Mouse (Mus musculus) midbrain, embryonic 15.5 days (tissue): ENCODE data around the gene Stk35. TPM values are rescaled to one million over a fixed set of nuclear protein-coding genes. Genes with fewer than 3 reads are reported as not detected.

Experiments
- ATAC-seq: fragments of 200-750 bp; cut with Nextera tagmentation; replicated peaks from 2 replicates; pipeline ENCODE4 v1.8.0; 2017; ENCODE audit warnings: moderate TSS enrichment
- H3K27ac ChIP-seq: fragments of 300-500 bp; sonication (generic); 2 replicates; pipeline ENCODE4 v1.5.1; 2015; ENCODE audit warnings: mild to moderate bottlenecking, inconsistent platforms
- H3K27me3 ChIP-seq: fragments of 300-500 bp; sonication (generic); replicated peaks from 2 replicates; pipeline ENCODE4 v1.6.1; 2015; ENCODE audit warnings: inconsistent platforms
- H3K36me3 ChIP-seq: fragments of 300-500 bp; sonication (generic); replicated peaks from 2 replicates; pipeline ENCODE4 v1.6.1; 2015; ENCODE audit warnings: inconsistent platforms
- H3K4me1 ChIP-seq: fragments of 300-500 bp; sonication (generic); 2 replicates; pipeline ENCODE4 v1.6.1; 2015; ENCODE audit warnings: inconsistent platforms
- H3K4me2 ChIP-seq: fragments of 300-500 bp; sonication (generic); 2 replicates; pipeline ENCODE4 v1.6.1; 2015; ENCODE audit warnings: inconsistent platforms, mild to moderate bottlenecking, moderate library complexity
- H3K4me3 ChIP-seq: fragments of 300-500 bp; sonication (generic); 2 replicates; pipeline ENCODE4 v1.5.1; 2015; ENCODE audit warnings: mild to moderate bottlenecking, inconsistent platforms
- H3K9ac ChIP-seq: fragments of 300-500 bp; sonication (generic); 2 replicates; pipeline ENCODE4 v1.6.1; 2015; ENCODE audit warnings: mild to moderate bottlenecking, inconsistent platforms
- H3K9me3 ChIP-seq: fragments of 300-500 bp; sonication (generic); 2 replicates; pipeline ENCODE4 v1.6.1; 2016; ENCODE audit warnings: inconsistent platforms
- WGBS: fragments of 180-500 bp; shearing (Covaris S2); methylation state at CpG from one replicate; pipeline ENCODE4 v1.1.7; 2015; ENCODE audit warnings: mixed read lengths; 5-methylcytosine and 5-hydroxymethylcytosine counted together
- polyA plus RNA-seq: library from polyadenylated mRNA; unstranded; fragments of >200 nt; fragmentation: Nextera tagmentation; extraction: Ambion mirVana; gene quantifications from 2 replicates; pipeline ENCODE4 v1.2.1, GENCODE M21; 2015

Stk35 gene
- polyA plus RNA-seq = 8.6 and 9.5 TPM in 2 replicates

DNA sequence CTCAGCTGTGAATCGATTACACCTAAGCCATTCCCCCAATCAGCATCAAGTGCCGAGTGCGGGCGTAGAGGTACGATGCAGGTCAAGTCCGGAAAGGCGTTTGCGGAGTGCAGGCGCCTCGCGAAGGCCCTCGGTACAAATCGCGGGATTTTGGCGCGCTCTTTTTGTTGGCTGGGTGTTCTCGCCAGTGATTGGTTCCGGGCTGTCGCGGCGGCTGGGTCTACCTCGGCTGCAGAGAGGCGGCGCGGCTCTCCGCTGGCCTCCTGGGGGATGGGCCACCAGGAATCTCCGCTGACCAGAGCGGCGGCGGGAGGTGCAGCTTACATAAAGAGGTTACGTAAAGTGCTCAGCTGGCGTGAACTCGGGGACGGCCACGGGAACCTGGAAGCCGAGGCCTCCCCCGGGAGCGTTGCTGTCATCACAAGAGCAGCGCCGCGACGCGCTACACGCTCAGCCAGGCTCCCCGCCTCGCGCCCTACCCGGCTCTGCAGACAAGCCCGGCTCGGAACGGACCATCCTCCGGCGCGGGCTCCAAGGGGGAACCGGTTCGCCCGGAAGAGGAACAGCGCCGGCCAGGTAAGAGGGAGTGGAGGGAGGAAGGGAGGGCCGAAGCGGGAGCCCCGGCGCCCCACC lies at the start of gene Stk35:
Gene Stk35, plus strand, starts transcription at position 247 of the 633 bp plus-strand sequence.
- H3K4me1 ChIP-seq = peaks cover 33% of the 10 kb centered on the region
- H3K36me3 ChIP-seq = no peaks in the 10 kb centered on the region
- H3K9ac ChIP-seq = peak within 1 kb of the TSS; percentile 86
- peak within 1 kb of the TSS; percentile 73 for H3K4me3 ChIP-seq
- ATAC-seq = peak; percentile 88
- no peaks in the 10 kb centered on the region for H3K9me3 ChIP-seq
- H3K4me2 ChIP-seq = peak within 1 kb of the TSS; percentile 88
- H3K27ac ChIP-seq = peak within 1 kb of the TSS; percentile 98
- H3K27me3 ChIP-seq = no peaks in the 10 kb centered on the region
- WGBS = 0% methylated on average over 45 of the region's 63 CpGs

DNA sequence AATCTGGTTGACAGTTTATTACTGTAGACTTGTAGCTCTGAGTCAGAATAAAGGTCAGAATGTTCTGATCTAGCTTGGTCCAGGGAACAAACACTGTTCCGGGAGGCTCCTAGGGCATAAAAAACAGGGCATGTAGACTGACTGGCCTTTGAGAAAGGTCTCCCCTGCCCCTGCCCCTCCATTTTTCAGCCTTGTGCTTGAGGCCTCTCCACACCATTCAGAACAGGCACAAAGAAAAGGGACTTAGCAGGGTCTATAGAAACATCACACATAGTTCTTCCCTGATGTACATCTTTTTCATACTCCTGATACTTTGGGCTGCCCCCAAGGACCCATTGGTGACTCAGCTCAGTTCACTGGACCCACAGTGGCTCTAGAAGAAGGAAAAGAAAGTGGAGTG lies 18.3 kb upstream of the Stk35 start:
- Histone ChIP-seq H3K27me3 (no peaks in the 10 kb centered on the region), H3K36me3 (no peaks in the 10 kb centered on the region), H3K4me2 (no peak overlapping the region), H3K4me3 (no peak overlapping the region), H3K27ac (no peak overlapping the region), H3K9me3 (no peaks in the 10 kb centered on the region), H3K4me1 (no peaks in the 10 kb centered on the region), H3K9ac (no peak overlapping the region)
- WGBS = 75% methylated on average over 1 of the region's 1 CpGs
- no peak for ATAC-seq

DNA sequence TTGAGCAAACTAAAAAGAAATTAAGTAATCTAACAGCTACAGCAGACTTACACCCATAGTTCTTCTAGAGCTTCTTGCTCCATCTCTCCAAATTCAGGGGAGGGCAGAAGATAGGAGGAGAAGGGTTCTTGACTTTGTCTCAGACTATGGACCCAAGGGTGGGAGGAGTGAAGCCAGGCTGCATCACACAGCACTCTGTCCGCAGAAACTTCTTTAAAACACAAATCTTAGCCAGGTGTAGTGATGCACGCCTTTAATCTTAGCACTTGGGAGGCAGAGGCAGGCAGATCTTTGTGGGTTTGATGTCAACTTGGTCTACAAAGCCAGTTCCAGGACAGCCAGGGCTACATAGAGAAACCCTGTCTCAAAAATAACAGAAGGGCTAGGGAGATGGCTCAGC lies 3.8 kb upstream of the Stk35 start:
- H3K27ac ChIP-seq = no peak overlapping the region
- no peak overlapping the region for H3K9ac ChIP-seq
- peaks cover 7% of the 10 kb centered on the region for H3K4me1 ChIP-seq
- H3K27me3 ChIP-seq = no peaks in the 10 kb centered on the region
- no peak overlapping the region for H3K4me3 ChIP-seq
- no peak for ATAC-seq
- 90% methylated on average over 2 of the region's 2 CpGs for WGBS
- no peak overlapping the region for H3K4me2 ChIP-seq
- no peaks in the 10 kb centered on the region for H3K9me3 ChIP-seq
- no peaks in the 10 kb centered on the region for H3K36me3 ChIP-seq

DNA sequence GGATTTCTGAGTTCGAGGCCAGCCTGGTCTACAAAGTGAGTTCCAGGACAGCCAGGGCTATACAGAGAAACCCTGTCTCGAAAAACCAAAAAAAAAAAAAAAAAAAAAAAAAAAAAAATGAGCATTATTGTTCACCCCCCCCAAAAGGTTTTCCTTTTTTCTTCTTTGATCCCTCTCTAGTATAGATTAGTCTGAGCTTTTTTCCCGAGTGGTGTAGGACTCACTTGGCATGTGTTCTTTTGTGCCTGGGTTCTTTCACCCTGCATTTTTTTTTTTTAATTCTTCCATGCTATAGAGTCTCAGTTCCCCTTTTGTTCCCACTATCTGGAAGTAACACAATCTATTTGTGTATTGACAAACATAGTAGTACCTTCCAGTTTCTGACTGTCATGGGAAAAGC lies 2.6 kb upstream of the Stk35 start:
- H3K4me1 ChIP-seq = peaks cover 17% of the 10 kb centered on the region
- no peaks in the 10 kb centered on the region for H3K36me3 ChIP-seq
- no peak for ATAC-seq
- no peak overlapping the region for H3K4me3 ChIP-seq
- no peak overlapping the region for H3K9ac ChIP-seq
- 71% methylated on average over 2 of the region's 3 CpGs for WGBS
- H3K9me3 ChIP-seq = no peaks in the 10 kb centered on the region
- no peaks in the 10 kb centered on the region for H3K27me3 ChIP-seq
- no peak overlapping the region for H3K4me2 ChIP-seq
- no peak overlapping the region for H3K27ac ChIP-seq

DNA sequence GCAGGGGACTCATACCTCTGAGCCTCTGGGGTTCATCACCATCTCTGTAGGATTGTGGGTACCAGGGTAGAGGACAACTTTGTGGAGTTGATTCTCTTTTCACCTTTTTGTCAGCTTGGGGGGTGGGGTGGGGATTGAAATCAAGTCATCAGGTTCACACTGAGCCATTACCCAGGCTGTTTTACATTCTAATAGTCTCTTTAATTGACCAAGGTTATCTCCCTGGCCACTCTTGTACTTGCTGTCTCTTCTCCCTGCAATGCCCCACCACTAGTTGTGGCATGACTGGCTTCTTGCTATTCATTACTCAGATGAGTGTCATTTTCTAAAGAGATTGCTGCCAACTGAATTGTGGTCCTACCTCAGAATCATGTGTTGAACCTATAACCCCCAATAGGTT lies 1.9 kb upstream of the Stk35 start:
- no peak for ATAC-seq
- Histone ChIP-seq H3K27me3 (no peaks in the 10 kb centered on the region), H3K4me1 (peaks cover 24% of the 10 kb centered on the region), H3K9me3 (no peaks in the 10 kb centered on the region), H3K36me3 (no peaks in the 10 kb centered on the region), H3K9ac (no peak overlapping the region), H3K4me2 (no peak overlapping the region), H3K4me3 (no peak overlapping the region), H3K27ac (no peak overlapping the region)

DNA sequence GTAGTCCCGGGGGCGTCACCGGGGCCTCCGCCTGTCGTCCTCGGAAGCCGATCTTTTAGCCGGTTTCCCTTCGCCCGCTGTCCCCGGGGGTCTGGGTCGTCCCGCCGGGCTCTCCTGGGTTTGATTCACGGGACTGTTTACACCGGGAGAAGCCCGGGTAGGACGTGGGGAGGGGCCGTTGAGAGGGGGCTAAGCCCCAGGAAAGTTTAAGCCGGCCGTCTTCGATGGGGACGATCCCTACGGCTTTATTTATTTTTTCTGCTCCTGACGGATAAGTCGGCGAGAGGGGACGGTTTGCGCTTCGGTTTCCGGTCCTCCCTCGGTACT lies 550 bp downstream of the Stk35 start:
- Histone ChIP-seq H3K4me2 (peak overlapping the region; percentile 88), H3K27me3 (no peaks in the 10 kb centered on the region), H3K4me3 (peak overlapping the region; percentile 73), H3K9me3 (no peaks in the 10 kb centered on the region), H3K36me3 (no peaks in the 10 kb centered on the region), H3K27ac (peak overlapping the region; percentile 98), H3K9ac (peak overlapping the region; percentile 86), H3K4me1 (peaks cover 34% of the 10 kb centered on the region)
- peak; percentile 66 for ATAC-seq
- 2% methylated on average over 32 of the region's 32 CpGs for WGBS

DNA sequence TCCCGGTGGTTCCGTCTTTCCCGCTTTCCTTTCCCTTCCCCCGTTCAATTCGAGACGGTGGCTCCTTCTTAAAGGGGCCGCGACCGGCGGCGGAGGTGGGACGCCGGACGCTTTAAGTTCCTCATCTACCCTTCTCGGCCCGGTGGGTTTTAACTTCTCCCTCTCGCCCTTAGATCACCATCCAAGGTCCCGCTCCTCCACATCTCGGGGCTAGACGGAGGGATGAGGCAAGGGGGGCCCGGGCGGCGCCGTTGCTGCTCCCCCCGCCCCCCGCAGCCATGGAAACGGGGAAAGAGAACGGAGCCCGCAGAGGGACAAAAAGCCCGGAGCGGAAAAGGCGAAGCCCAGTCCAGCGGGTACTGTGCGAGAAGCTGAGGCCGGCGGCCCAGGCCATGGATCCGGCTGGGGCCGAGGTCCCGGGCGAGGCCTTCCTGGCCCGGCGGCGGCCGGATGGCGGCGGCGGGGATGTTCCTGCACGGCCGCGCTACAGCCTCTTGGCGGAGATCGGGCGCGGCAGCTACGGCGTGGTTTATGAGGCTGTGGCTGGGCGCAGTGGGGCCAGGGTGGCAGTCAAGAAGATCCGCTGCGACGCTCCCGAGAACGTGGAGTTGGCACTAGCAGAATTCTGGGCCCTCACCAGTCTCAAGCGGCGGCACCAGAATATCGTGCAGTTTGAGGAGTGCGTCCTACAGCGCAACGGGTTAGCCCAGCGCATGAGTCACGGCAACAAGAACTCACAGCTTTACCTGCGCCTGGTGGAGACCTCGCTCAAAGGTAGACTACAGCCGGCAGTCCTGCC lies 1.1 kb downstream of the Stk35 start:
- H3K4me2 ChIP-seq = peak overlapping the region; percentile 88
- H3K9ac ChIP-seq = peak overlapping the region; percentile 86
- H3K9me3 ChIP-seq = no peaks in the 10 kb centered on the region
- peaks cover 40% of the 10 kb centered on the region for H3K4me1 ChIP-seq
- WGBS = under 1% methylated on average over 73 of the region's 73 CpGs
- no peaks in the 10 kb centered on the region for H3K27me3 ChIP-seq
- peak overlapping the region; percentile 73 for H3K4me3 ChIP-seq
- ATAC-seq = peak; percentile 85
- peak overlapping the region; percentile 98 for H3K27ac ChIP-seq
- H3K36me3 ChIP-seq = no peaks in the 10 kb centered on the region

DNA sequence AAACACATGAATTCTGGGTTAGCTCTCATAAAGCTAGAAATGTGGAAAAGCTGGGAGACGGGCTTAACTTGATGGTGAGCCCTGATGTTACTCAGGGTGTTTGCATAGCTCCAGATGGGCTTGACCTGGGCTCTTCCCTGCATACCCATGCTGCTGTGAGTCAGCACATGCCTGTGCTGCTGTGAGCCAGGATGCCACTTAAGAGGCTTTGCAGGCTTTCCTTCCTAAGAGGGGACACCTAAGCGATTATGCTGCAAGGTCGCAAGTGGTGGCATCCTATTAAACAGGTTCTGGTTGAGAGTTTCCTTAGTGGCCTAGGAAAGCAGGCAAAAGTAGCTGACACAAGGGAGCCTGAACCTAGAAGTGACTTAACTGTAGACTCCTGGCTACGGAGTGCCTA lies 5.2 kb downstream of the Stk35 start:
- no peak for ATAC-seq
- H3K9me3 ChIP-seq = no peaks in the 10 kb centered on the region
- H3K27me3 ChIP-seq = no peaks in the 10 kb centered on the region
- H3K4me3 ChIP-seq = no peak overlapping the region
- H3K9ac ChIP-seq = no peak overlapping the region
- peaks cover under 1% of the 10 kb centered on the region; the same call in 1 of the 2 replicates for H3K36me3 ChIP-seq
- WGBS = 94% methylated on average over 4 of the region's 4 CpGs
- H3K4me2 ChIP-seq = no peak overlapping the region
- peaks cover 43% of the 10 kb centered on the region for H3K4me1 ChIP-seq
- H3K27ac ChIP-seq = no peak overlapping the region

DNA sequence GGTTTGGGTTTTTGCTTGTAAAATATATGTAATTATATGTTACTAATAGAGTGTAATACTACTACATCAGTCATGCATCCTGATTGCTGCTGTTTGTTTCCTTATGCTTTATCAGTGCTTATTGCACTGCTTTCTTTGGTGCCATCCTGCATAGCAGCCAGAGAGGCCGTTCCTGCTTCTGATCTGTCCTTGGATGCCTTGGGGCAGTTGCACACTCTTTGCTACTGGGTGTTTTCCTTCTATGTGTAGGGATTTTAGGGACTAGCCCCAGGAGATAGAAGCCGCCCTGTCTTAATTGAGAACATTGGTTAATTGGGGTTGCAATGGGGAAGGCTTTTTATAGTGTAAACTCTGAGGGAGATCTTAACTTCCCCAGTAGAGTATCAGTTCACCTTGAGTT lies 6.2 kb downstream of the Stk35 start:
- Histone ChIP-seq H3K27ac (no peak overlapping the region), H3K4me2 (no peak overlapping the region), H3K9me3 (no peaks in the 10 kb centered on the region), H3K36me3 (peaks cover 10% of the 10 kb centered on the region), H3K27me3 (no peaks in the 10 kb centered on the region), H3K9ac (0 out of 2 replicates have a peak overlapping the region, but pooled peaks have one; percentile 4), H3K4me1 (peaks cover 43% of the 10 kb centered on the region), H3K4me3 (no peak overlapping the region)
- 87% methylated on average over 2 of the region's 2 CpGs for WGBS
- ATAC-seq = no peak

DNA sequence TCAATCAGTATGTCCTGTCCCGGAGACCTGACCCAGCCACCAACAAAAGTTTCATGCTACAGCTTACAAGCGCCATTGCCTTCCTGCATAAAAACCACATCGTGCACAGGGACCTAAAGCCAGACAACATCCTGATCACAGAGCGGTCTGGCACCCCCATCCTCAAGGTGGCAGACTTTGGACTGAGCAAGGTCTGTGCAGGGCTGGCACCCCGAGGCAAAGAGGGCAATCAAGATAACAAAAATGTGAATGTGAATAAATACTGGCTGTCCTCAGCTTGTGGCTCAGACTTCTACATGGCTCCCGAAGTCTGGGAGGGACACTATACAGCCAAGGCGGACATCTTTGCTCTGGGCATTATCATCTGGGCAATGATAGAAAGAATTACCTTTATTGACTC lies 10.2 kb downstream of the Stk35 start:
- Histone ChIP-seq H3K27me3 (no peaks in the 10 kb centered on the region), H3K4me3 (no peak overlapping the region), H3K4me2 (no peak overlapping the region), H3K9me3 (no peaks in the 10 kb centered on the region), H3K36me3 (peaks cover 10% of the 10 kb centered on the region), H3K4me1 (peaks cover 18% of the 10 kb centered on the region), H3K9ac (no peak overlapping the region), H3K27ac (no peak overlapping the region)
- ATAC-seq = no peak
- WGBS = 98% methylated on average over 7 of the region's 7 CpGs

DNA sequence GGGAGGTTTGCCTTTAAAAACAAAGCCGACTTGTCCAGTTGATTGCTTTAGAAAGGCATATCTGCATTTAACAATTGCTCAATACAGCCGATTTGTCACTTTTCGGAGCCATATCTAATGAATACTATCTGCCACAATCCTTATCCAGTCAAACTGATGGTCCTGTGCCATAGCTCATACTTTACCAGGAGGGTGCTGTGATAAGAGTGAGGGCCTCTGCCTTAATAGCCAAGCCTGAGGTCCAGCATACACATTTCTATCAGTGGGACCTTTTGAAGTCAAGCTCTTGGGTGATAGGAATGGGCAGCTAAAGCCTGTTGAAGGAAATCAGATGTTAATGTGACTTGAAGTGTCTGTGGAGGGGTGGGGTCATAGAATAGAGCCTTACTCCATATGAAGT lies 13.7 kb downstream of the Stk35 start:
- Histone ChIP-seq H3K27ac (no peak overlapping the region), H3K9ac (no peak overlapping the region), H3K4me2 (no peak overlapping the region), H3K27me3 (no peaks in the 10 kb centered on the region), H3K36me3 (peaks cover 10% of the 10 kb centered on the region), H3K4me3 (no peak overlapping the region), H3K4me1 (no peaks in the 10 kb centered on the region), H3K9me3 (no peaks in the 10 kb centered on the region)
- ATAC-seq = no peak
- 93% methylated on average over 3 of the region's 3 CpGs for WGBS

DNA sequence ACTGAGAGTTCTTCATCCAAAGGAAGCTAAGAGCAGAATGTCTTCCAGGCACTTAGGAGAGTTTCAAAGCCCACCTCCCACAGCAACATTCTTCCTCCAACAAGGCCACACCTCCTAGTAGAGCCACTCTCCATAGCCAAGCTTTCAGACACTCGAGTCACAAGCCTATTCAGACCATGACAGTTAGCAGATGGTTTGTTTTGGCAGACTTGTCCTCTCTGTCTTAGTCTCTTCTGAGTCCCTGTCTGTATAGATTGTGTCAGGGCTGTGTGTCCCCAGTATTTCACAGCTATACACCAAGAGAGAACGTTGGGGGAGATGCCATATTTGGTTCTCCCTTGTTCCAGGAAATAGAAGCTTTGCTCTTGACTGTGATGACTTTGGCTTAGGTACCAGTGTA lies 14.8 kb downstream of the Stk35 start:
- Histone ChIP-seq H3K9ac (no peak overlapping the region), H3K9me3 (no peaks in the 10 kb centered on the region), H3K27ac (no peak overlapping the region), H3K27me3 (no peaks in the 10 kb centered on the region), H3K36me3 (peaks cover 10% of the 10 kb centered on the region), H3K4me2 (no peak overlapping the region), H3K4me1 (no peaks in the 10 kb centered on the region), H3K4me3 (no peak overlapping the region)
- 75% methylated on average over 2 of the region's 2 CpGs for WGBS
- no peak for ATAC-seq
